Mouse (Mus musculus) heart, postnatal 10 days (tissue): ENCODE measurements around the gene Ydjc. TPM values are rescaled to one million over a fixed set of nuclear protein-coding genes. Genes with fewer than 3 reads are reported as not detected.

Source experiments
- DNase-seq, 2 experiments: peaks; one replicate each; pipeline ENCODE4 v3.0.0; 2021
- intact Hi-C: fragments of 180-260 bp; cut with DNase I; formaldehyde crosslinking; loops from one replicate; pipeline ENCODE4 v1.15.1; 2025
- microRNA-seq, 2 experiments: library from miRNA; unstranded; fragments of <30 nt; microRNA quantifications; one replicate each; pipeline ENCODE4 v1.2.0; 2022
- total RNA-seq, 2 experiments: library from RNA; stranded (reverse); gene quantifications; 2 replicates each; pipeline ENCODE4 v1.2.3; 2021

Gene Ydjc
- total RNA-seq, 2 experiments from 2014 or later: 1.6 to 2.2 TPM

DNA sequence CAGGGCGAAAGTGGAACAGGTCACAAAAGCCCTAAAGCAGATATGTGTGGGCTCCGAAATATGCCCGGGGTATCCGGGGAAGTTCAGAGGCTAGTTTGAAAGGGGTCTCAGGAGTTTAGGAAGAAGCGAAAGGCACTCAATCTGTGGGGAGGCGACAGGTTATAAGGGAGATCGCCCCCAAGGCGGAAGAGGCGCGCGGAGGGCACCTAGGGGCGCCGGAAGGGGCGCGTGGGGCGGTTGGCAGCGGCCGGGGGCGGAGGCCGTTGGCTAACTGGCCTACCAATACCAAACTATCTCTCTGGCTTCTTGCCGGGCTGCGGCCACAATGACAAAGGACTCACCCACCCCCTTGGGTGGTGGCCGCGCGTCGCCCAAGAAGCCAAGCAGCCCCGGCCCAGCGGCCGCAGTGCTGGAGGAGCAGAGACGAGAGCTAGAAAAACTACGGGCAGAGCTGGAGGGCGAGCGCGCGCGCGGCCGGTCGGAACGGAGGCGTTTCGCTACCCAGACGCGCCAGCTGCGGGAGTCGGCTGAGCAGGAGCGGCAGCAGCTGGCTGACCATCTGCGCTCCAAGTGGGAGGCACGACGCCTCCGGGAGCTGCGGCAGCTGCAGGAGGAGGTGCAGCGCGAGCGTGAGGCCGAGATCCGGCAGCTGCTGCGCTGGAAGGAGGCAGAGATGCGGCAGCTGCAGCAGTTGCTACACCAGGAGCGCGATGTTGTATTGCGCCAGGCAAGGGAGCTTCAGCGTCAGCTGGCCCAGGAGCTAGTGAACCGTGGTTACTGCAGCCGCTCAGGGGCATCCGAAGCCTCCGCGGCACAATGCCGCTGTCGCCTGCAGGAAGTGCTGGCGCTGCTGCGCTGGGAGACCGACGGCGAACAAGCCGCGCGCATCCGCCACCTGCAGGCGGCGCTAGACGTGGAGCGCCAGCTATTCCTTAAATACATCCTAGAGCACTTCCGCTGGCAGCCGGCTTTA, 64.3 kb downstream of the Ydjc start, which contains the start of gene Rimbp3:
Rimbp3 (plus strand) TSS at position 215 of the 973 bp plus-strand sequence.
- DNase-seq: peak; percentile 89 to 90
- intact Hi-C loops: loop anchor here (1.0 kb wide), 2 partner anchors 63 to 68 kb away; partner anchors contain the start of gene Tmem191c

- no peak for DNase-seq
- intact Hi-C loops: loop anchor here (1.0 kb wide), 2 partner anchors 62 to 67 kb away; partner anchors contain the start of gene Tmem191c
Measured at GRCm38 (mm10) chr16:17209404-17209960, 65.1 kb downstream of the Ydjc start.

Small RNA genes within 50 kb of the gene (microRNA-seq; reads per million reads assigned to microRNA genes)
- gene Mir130b (600 to 761 reads per million in 2 experiments), gene Mir301b (8.3 to 47.6 reads per million in 2 experiments)

Other genes starting within 250 kb of the Ydjc start
- gene Ppm1f, start 248.2 kb upstream of the Ydjc start, total RNA-seq: 10 to 100 TPM; 43.4 to 49.0 TPM
- gene Mapk1, start 161.2 kb upstream of the Ydjc start, total RNA-seq: 100 to 1,000 TPM; 121 TPM
- 1 to 10 TPM; 4.4 to 4.7 TPM for gene Ypel1, start 74.9 kb upstream of the Ydjc start, total RNA-seq
- gene Ppil2, start 33.4 kb upstream of the Ydjc start, total RNA-seq: 10 to 100 TPM; 48.9 TPM
- 1 to 10 TPM in 1 of 2 experiments, under 1 TPM in 1; 0.45 to 2.1 TPM for gene 2610318N02Rik, start 19.5 kb upstream of the Ydjc start, total RNA-seq
- gene Sdf2l1, start 12.2 kb upstream of the Ydjc start, total RNA-seq: 1 to 10 TPM; 3.4 to 7.1 TPM
- under 1 TPM; 0.10 to 0.17 TPM for gene Ccdc116, start 2.6 kb downstream of the Ydjc start, total RNA-seq
- gene Ube2l3, start 58.0 kb downstream of the Ydjc start, total RNA-seq: 100 to 1,000 TPM; 133 to 137 TPM
- gene Rimbp3, start 64.0 kb downstream of the Ydjc start, total RNA-seq: under 1 TPM; 0.19 to 0.27 TPM
- 1 to 10 TPM; 3.7 to 4.1 TPM for gene Hic2, start 89.0 kb downstream of the Ydjc start, total RNA-seq
- gene Tmem191c, start 131.5 kb downstream of the Ydjc start, total RNA-seq: 1 to 10 TPM; 5.0 to 5.5 TPM
- gene Serpind1, start 186.8 kb downstream of the Ydjc start, total RNA-seq: 1 to 10 TPM; 2.8 to 3.0 TPM